Mouse (Mus musculus) testis, postnatal 14 days (tissue): Measurements from ENCODE around the gene Smarca1.

Experiments used
- DNase-seq: peaks from one replicate; pipeline ENCODE4 v3.0.0; 2021; ENCODE audit warnings: low spot score

The Smarca1 gene

GRCm38 (mm10) chrX:47764440-47764839, 128.3 kb downstream of the Smarca1 start:
- no peak for DNase-seq

GRCm38 (mm10) chrX:47760212-47760611, 132.6 kb downstream of the Smarca1 start:
- no peak for DNase-seq
